Mouse (Mus musculus) intestine, embryonic 14.5 days (tissue): ENCODE data around the gene Psmd9. TPM values are rescaled to one million over a fixed set of nuclear protein-coding genes. Genes with fewer than 3 reads are reported as not detected.

Experiments
- ATAC-seq: fragments of 200-750 bp; cut with Nextera tagmentation; replicated peaks from 2 replicates; pipeline ENCODE4 v1.8.0; 2017; ENCODE audit warnings: low read depth, moderate number of reproducible peaks, moderate TSS enrichment, moderate library complexity; ENCODE audit not compliant: low FRiP score, low TSS enrichment
- DNase-seq: peaks from one replicate; pipeline ENCODE4 v3.0.0-alpha.2; 2018; ENCODE audit warnings: low spot score
- H3K27ac ChIP-seq: fragments of 300-500 bp; sonication (generic); 2 replicates; pipeline ENCODE4 v1.5.1; 2014; ENCODE audit warnings: low read depth, mild to moderate bottlenecking, control low read depth
- H3K27me3 ChIP-seq: fragments of 300-500 bp; sonication (generic); replicated peaks from 2 replicates; pipeline ENCODE4 v1.6.1; 2014; ENCODE audit warnings: low read length, control low read depth; ENCODE audit not compliant: control insufficient read depth, insufficient read depth
- H3K36me3 ChIP-seq: fragments of 300-500 bp; sonication (generic); 2 replicates; pipeline ENCODE4 v1.6.1; 2014; ENCODE audit warnings: low read length, control low read depth; ENCODE audit not compliant: control insufficient read depth, insufficient read depth
- H3K4me1 ChIP-seq: fragments of 300-500 bp; sonication (generic); replicated peaks from 2 replicates; pipeline ENCODE4 v1.6.1; 2014; ENCODE audit warnings: low read length, control low read depth, mixed read lengths; ENCODE audit not compliant: control insufficient read depth, insufficient read depth
- H3K4me2 ChIP-seq: fragments of 300-500 bp; sonication (generic); 2 replicates; pipeline ENCODE4 v1.6.1; 2014; ENCODE audit warnings: low read length
- H3K4me3 ChIP-seq: fragments of 300-500 bp; sonication (generic); 2 replicates; pipeline ENCODE4 v1.5.1; 2014; ENCODE audit warnings: low read depth, low read length, control low read depth, mixed read lengths
- H3K9ac ChIP-seq: fragments of 300-500 bp; sonication (generic); 2 replicates; pipeline ENCODE4 v1.6.1; 2014; ENCODE audit warnings: mild to moderate bottlenecking, low read length
- H3K9me3 ChIP-seq: fragments of 300-500 bp; sonication (generic); 2 replicates; pipeline ENCODE4 v1.6.1; 2016; ENCODE audit warnings: low read length, control low read depth; ENCODE audit not compliant: control insufficient read depth
- WGBS: fragments of 180-500 bp; shearing (Covaris S2); extraction: QIAGEN DNeasy Blood & Tissue Kit; methylation state at CpG from one replicate; pipeline ENCODE4 v1.1.7; 2014; 5-methylcytosine and 5-hydroxymethylcytosine counted together
- polyA plus RNA-seq: library from polyadenylated mRNA; unstranded; fragments of >200 nt; fragmentation: Nextera tagmentation; extraction: Ambion mirVana; gene quantifications from 2 replicates; pipeline ENCODE4 v1.2.1, GENCODE M21; 2014

Psmd9 gene
- polyA plus RNA-seq, 1 experiment from 2014 or later = 58.6 TPM

GRCm38 (mm10) chr5:123277342-123277701, 108.1 kb downstream of the Psmd9 start:
- no peak for ATAC-seq
- H3K4me2 ChIP-seq = no peak overlapping the region
- H3K27me3 ChIP-seq = no peaks in the 10 kb centered on the region
- H3K4me3 ChIP-seq = no peak overlapping the region
- no peak for DNase-seq
- WGBS = 58% methylated on average over 7 of the region's 7 CpGs
- H3K4me1 ChIP-seq = no peaks in the 10 kb centered on the region
- H3K9ac ChIP-seq = no peak overlapping the region
- H3K36me3 ChIP-seq = no peaks in the 10 kb centered on the region
- H3K9me3 ChIP-seq = no peaks in the 10 kb centered on the region
- H3K27ac ChIP-seq = no peak overlapping the region

GRCm38 (mm10) chr5:123277704-123278103, 108.5 kb downstream of the Psmd9 start:
- H3K9ac ChIP-seq = no peak overlapping the region
- H3K27ac ChIP-seq = no peak overlapping the region
- no peaks in the 10 kb centered on the region for H3K36me3 ChIP-seq
- WGBS = 86% methylated on average over 4 of the region's 4 CpGs
- H3K4me2 ChIP-seq = no peak overlapping the region
- DNase-seq (no peak), ATAC-seq (no peak)
- H3K27me3 ChIP-seq = no peaks in the 10 kb centered on the region
- H3K9me3 ChIP-seq = no peaks in the 10 kb centered on the region
- H3K4me3 ChIP-seq = no peak overlapping the region
- no peaks in the 10 kb centered on the region for H3K4me1 ChIP-seq

GRCm38 (mm10) chr5:123279248-123279647, 110.0 kb downstream of the Psmd9 start:
- H3K4me1 ChIP-seq = no peaks in the 10 kb centered on the region
- no peak overlapping the region for H3K9ac ChIP-seq
- 92% methylated on average over 4 of the region's 4 CpGs for WGBS
- H3K9me3 ChIP-seq = no peaks in the 10 kb centered on the region
- no peaks in the 10 kb centered on the region for H3K36me3 ChIP-seq
- H3K4me2 ChIP-seq = no peak overlapping the region
- no peak for ATAC-seq
- H3K4me3 ChIP-seq = no peak overlapping the region
- H3K27ac ChIP-seq = no peak overlapping the region
- H3K27me3 ChIP-seq = no peaks in the 10 kb centered on the region
- DNase-seq = no peak

- H3K4me1 ChIP-seq = no peaks in the 10 kb centered on the region
- no peaks in the 10 kb centered on the region for H3K27me3 ChIP-seq
- H3K9ac ChIP-seq = no peak overlapping the region
- H3K36me3 ChIP-seq = no peaks in the 10 kb centered on the region
- H3K4me3 ChIP-seq = no peak overlapping the region
- no peak for DNase-seq
- no peaks in the 10 kb centered on the region for H3K9me3 ChIP-seq
- 75% methylated on average over 9 of the region's 9 CpGs for WGBS
- no peak for ATAC-seq
- H3K27ac ChIP-seq = no peak overlapping the region
- no peak overlapping the region for H3K4me2 ChIP-seq
Observed at GRCm38 (mm10) chr5:123281336-123282136, 112.3 kb downstream of the Psmd9 start.

- DNase-seq (peak; percentile 63), ATAC-seq (no peak)
- WGBS = 39% methylated on average over 8 of the region's 8 CpGs
- H3K4me3 ChIP-seq = no peak overlapping the region
- no peaks in the 10 kb centered on the region for H3K4me1 ChIP-seq
- H3K9ac ChIP-seq = no peak overlapping the region
- H3K36me3 ChIP-seq = no peaks in the 10 kb centered on the region
- H3K27ac ChIP-seq = no peak overlapping the region
- no peak overlapping the region for H3K4me2 ChIP-seq
- no peaks in the 10 kb centered on the region for H3K27me3 ChIP-seq
- no peaks in the 10 kb centered on the region for H3K9me3 ChIP-seq
Observed at GRCm38 (mm10) chr5:123285174-123285573, 116.0 kb downstream of the Psmd9 start.

GRCm38 (mm10) chr5:123288079-123288478, 118.9 kb downstream of the Psmd9 start:
- Histone ChIP-seq H3K27ac (no peak overlapping the region), H3K27me3 (no peaks in the 10 kb centered on the region), H3K36me3 (no peaks in the 10 kb centered on the region), H3K9ac (no peak overlapping the region), H3K4me3 (no peak overlapping the region), H3K4me2 (no peak overlapping the region), H3K9me3 (no peaks in the 10 kb centered on the region), H3K4me1 (no peaks in the 10 kb centered on the region)
- DNase-seq (no peak), ATAC-seq (no peak)
- WGBS = 85% methylated on average over 5 of the region's 5 CpGs

- DNase-seq (no peak), ATAC-seq (no peak)
- no peaks in the 10 kb centered on the region for H3K4me1 ChIP-seq
- no peak overlapping the region for H3K4me3 ChIP-seq
- 0 out of 2 replicates have a peak, but pooled peaks cover 3% of the 10 kb centered on the region for H3K27me3 ChIP-seq
- H3K4me2 ChIP-seq = no peak overlapping the region
- no peaks in the 10 kb centered on the region for H3K36me3 ChIP-seq
- H3K9me3 ChIP-seq = no peaks in the 10 kb centered on the region
- no peak overlapping the region for H3K9ac ChIP-seq
- H3K27ac ChIP-seq = no peak overlapping the region
- WGBS = 85% methylated on average over 9 of the region's 9 CpGs
Observed at GRCm38 (mm10) chr5:123294653-123295052, 125.4 kb downstream of the Psmd9 start.

GRCm38 (mm10) chr5:123296224-123296806, 127.1 kb downstream of the Psmd9 start:
- WGBS = 66% methylated on average over 12 of the region's 12 CpGs
- no peak overlapping the region for H3K27ac ChIP-seq
- DNase-seq (no peak), ATAC-seq (no peak)
- no peaks in the 10 kb centered on the region for H3K36me3 ChIP-seq
- no peak overlapping the region for H3K9ac ChIP-seq
- H3K4me2 ChIP-seq = no peak overlapping the region
- H3K4me1 ChIP-seq = no peaks in the 10 kb centered on the region
- no peak overlapping the region for H3K4me3 ChIP-seq
- 0 out of 2 replicates have a peak, but pooled peaks cover 3% of the 10 kb centered on the region for H3K27me3 ChIP-seq
- no peaks in the 10 kb centered on the region for H3K9me3 ChIP-seq
